Mouse (Mus musculus) midbrain, embryonic 11.5 days (tissue): ENCODE results near the gene 1190005I06Rik. TPM values are rescaled to one million over a fixed set of nuclear protein-coding genes. Genes with fewer than 3 reads are reported as not detected.

Source experiments
- ATAC-seq: fragments of 200-750 bp; cut with Nextera tagmentation; 2 replicates; pipeline ENCODE4 v1.8.0; 2017; ENCODE audit warnings: moderate TSS enrichment, moderate library complexity; ENCODE audit not compliant: low FRiP score
- DNase-seq: peaks from one replicate; pipeline ENCODE4 v3.0.0; 2015; ENCODE audit warnings: low spot score; ENCODE audit errors: missing footprints
- H3K27ac ChIP-seq: fragments of 300-500 bp; sonication (generic); 2 replicates; pipeline ENCODE4 v1.5.1; 2014; ENCODE audit warnings: low read depth, low read length
- H3K27me3 ChIP-seq: fragments of 300-500 bp; sonication (generic); 2 replicates; pipeline ENCODE4 v1.6.1; 2014; ENCODE audit warnings: mild to moderate bottlenecking, low read length, moderate library complexity, mixed read lengths; ENCODE audit not compliant: control insufficient read depth, insufficient read depth
- H3K36me3 ChIP-seq: fragments of 300-500 bp; sonication (generic); 2 replicates; pipeline ENCODE4 v1.6.1; 2014; ENCODE audit warnings: mild to moderate bottlenecking, low read length, moderate library complexity, mixed read lengths; ENCODE audit not compliant: control insufficient read depth, insufficient read depth
- H3K4me1 ChIP-seq: fragments of 300-500 bp; sonication (generic); 2 replicates; pipeline ENCODE4 v1.6.1; 2014; ENCODE audit warnings: low read length; ENCODE audit not compliant: control insufficient read depth, insufficient read depth
- H3K4me2 ChIP-seq: fragments of 300-500 bp; sonication (generic); 2 replicates; pipeline ENCODE4 v1.6.1; 2014; ENCODE audit warnings: mild to moderate bottlenecking, moderate library complexity
- H3K4me3 ChIP-seq: fragments of 300-500 bp; sonication (generic); 2 replicates; pipeline ENCODE4 v1.5.1; 2014; ENCODE audit warnings: low read depth, low read length
- H3K9ac ChIP-seq: fragments of 300-500 bp; sonication (generic); 2 replicates; pipeline ENCODE4 v1.6.1; 2014; ENCODE audit warnings: low read length
- H3K9me3 ChIP-seq: fragments of 300-500 bp; sonication (generic); 2 replicates; pipeline ENCODE4 v1.6.1; 2016; ENCODE audit warnings: low read length; ENCODE audit not compliant: control insufficient read depth
- WGBS: fragments of 180-500 bp; shearing (Covaris S2); extraction: QIAGEN DNeasy Blood & Tissue Kit; methylation state at CpG from one replicate; pipeline ENCODE4 v1.1.7; 2014; 5-methylcytosine and 5-hydroxymethylcytosine counted together
- polyA plus RNA-seq: library from polyadenylated mRNA; unstranded; fragments of >200 nt; fragmentation: Nextera tagmentation; extraction: Ambion mirVana; gene quantifications from 2 replicates; pipeline ENCODE4 v1.2.1, GENCODE M21; 2014

The 1190005I06Rik gene
- polyA plus RNA-seq, 1 experiment from 2014 or later: 4.4 TPM

DNA sequence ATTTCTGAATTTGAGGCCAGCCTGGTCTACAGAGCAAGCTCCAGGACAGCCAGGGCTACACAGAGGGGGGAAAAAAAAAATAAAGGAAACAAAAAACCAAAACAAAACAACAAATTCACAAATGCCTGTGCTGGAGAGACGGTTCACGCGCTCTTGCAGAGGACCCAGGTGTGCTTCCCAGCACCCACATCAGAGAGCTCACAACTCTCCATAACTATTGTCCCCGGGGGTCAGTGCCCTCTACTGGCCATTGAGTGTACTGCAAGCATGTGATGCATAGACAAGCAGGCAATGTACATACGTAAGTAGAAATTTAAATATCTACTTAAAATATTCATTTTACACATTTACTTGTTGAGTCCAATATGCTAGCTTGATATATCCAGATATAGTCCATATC is 52.9 kb downstream of the 1190005I06Rik start:
- peaks cover 9% of the 10 kb centered on the region for H3K4me1 ChIP-seq
- no peak overlapping the region for H3K4me3 ChIP-seq
- no peaks in the 10 kb centered on the region for H3K36me3 ChIP-seq
- no peak overlapping the region for H3K4me2 ChIP-seq
- H3K27me3 ChIP-seq: 0 out of 2 replicates have a peak, but pooled peaks cover 2% of the 10 kb centered on the region
- WGBS: 87% methylated on average over 5 of the region's 5 CpGs
- DNase-seq: no peak
- no peak overlapping the region for H3K27ac ChIP-seq
- no peak for ATAC-seq
- no peak overlapping the region for H3K9ac ChIP-seq
- H3K9me3 ChIP-seq: 0 out of 2 replicates have a peak, but pooled peaks cover 2% of the 10 kb centered on the region

DNA sequence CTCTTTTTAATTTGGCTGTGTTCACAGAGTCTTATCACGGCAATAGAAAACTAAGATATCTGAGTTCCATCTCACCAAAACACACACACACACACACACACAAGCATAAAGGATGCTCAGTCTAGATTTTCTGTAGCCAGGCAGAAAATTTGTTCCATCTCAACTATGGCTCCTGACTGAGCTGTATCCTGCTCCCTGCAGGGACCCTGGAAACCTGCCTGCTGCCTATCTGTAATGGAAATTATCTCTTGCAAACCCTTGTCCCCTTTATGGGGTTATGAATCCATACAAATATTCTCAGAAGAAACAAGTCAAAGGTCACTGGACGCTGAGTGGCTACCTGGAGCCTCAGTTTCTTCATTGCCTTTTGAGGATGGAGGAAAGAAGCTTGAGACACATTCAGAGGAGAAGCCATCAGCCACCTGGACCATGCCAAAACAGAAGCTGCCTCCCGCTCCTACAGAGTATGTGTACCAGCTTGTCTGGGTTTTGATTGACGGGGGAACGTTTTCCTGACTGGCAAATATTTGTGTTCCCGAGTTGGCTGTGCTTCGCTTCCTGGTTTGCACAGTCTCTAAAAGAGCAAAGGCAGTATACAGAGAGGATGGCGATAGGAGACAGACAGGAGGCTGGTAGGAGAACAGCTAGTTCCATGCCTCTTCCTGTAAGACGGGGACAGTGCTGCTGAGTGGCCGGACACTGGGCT is 55.7 kb downstream of the 1190005I06Rik start:
- Histone ChIP-seq H3K4me1 (peaks cover 8% of the 10 kb centered on the region), H3K27ac (no peak overlapping the region), H3K36me3 (no peaks in the 10 kb centered on the region), H3K4me2 (no peak overlapping the region), H3K9me3 (0 out of 2 replicates have a peak, but pooled peaks cover 2% of the 10 kb centered on the region), H3K9ac (no peak overlapping the region), H3K27me3 (no peaks in the 10 kb centered on the region), H3K4me3 (no peak overlapping the region)
- no peak for ATAC-seq
- no peak for DNase-seq
- 85% methylated on average over 10 of the region's 10 CpGs for WGBS

DNA sequence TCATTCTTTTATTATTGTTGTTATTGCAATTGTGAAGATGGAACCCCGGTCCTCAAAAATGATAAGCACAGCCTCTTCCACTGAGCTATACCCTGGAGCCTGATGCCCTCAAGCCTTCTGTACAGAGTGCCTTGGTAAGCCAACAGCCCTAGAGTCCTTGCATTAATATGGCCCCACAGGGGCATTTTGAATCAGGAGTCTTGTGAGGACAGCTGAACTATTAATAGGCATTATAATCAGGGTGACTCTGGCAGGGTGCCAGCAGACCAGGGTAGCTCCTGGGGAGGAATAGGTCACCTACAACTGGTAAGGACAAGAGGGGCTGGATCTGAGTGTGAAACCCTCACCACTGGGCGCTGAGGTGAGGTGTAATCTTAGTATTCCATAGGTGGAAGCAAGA is 57.5 kb downstream of the 1190005I06Rik start:
- H3K27me3 ChIP-seq: no peaks in the 10 kb centered on the region
- peak overlapping the region; percentile 38 for H3K4me3 ChIP-seq
- H3K27ac ChIP-seq: no peak overlapping the region
- 0 out of 2 replicates have a peak, but pooled peaks cover 2% of the 10 kb centered on the region for H3K9me3 ChIP-seq
- no peak for ATAC-seq
- DNase-seq: no peak
- peak overlapping the region; percentile 49 for H3K4me2 ChIP-seq
- H3K4me1 ChIP-seq: peaks cover 8% of the 10 kb centered on the region
- H3K36me3 ChIP-seq: no peaks in the 10 kb centered on the region; the same call in 1 of the 2 replicates
- H3K9ac ChIP-seq: peak overlapping the region; percentile 46
- 57% methylated on average over 2 of the region's 2 CpGs for WGBS

DNA sequence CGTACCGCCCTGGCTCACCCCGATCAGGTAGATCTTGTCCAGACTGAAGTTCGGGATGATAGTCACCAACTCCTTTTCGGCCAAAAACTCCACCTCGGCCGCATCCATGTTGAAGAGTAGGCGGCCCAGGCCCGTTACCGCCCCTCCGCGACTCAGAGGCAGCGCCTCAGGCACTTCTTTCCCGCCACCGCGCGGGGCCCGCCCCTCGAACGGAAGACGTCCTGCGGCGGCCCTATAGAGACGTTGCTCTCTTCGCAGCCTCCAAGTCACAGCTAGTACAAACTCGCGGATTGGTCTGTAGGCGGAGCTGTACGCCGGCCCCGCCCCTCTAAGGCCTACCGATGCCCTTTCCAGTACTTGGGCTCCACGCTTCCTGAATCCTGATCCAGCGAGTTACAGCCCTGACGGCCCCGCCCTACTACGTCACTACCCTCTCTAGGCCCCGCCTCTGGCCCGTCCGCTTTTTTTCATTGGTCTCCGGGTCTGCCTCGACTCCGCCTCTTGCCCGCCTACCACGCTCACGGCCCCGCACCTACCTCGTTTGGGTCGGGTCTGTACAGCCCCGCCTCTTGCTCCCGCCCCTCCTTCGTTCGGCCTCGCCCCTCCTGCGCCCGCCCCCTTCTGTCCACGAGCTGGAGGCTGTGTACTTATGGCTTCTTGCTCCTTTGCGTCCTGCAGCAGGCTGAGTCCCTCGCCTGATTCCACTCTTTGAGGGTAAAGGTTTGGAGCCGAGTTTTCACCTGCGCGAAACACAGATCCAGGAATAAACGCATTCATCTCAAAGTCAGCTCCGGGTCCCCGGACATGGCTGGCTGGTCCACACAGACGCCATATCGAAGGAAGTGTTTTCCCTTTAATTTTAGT is 58.3 kb downstream of the 1190005I06Rik start, which contains the start of gene Gins2:
Gene Gins2 (minus strand): TSS at position 397 of the 864 bp plus-strand sequence.
- Histone ChIP-seq H3K27ac (no peak within 1 kb of the TSS; the same call in 1 of the 2 replicates), H3K9ac (peak within 1 kb of the TSS; percentile 80), H3K27me3 (no peaks in the 10 kb centered on the region), H3K9me3 (no peaks in the 10 kb centered on the region), H3K4me3 (peak within 1 kb of the TSS; percentile 68), H3K36me3 (peaks cover 2% of the 10 kb centered on the region; the same call in 1 of the 2 replicates), H3K4me1 (peaks cover 8% of the 10 kb centered on the region), H3K4me2 (peak within 1 kb of the TSS; percentile 89)
- under 1% methylated on average over 67 of the region's 67 CpGs for WGBS
- ATAC-seq (peak; percentile 99), DNase-seq (peak; percentile 100)

DNA sequence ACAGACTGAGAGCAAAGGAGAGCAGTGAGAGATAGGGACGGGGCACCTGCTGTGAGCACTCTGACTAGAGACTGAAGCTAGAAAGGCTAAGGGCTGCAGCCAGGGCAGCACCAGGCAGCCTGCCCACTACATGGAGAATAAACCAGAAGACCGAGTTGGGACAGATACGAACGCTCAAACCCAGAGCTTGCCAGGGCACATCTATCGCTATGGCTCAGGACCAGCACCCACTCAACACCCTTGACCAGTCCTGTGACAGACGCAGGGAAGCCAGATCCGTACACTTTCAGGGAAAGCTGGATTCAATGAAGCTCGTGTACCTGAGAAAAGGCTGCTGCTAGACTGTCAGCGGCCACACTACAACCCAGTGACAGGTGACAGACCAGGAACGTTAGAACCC is 61.9 kb downstream of the 1190005I06Rik start:
- DNase-seq (no peak), ATAC-seq (no peak)
- no peak overlapping the region for H3K9ac ChIP-seq
- 93% methylated on average over 10 of the region's 10 CpGs for WGBS
- no peaks in the 10 kb centered on the region for H3K9me3 ChIP-seq
- H3K4me3 ChIP-seq: no peak overlapping the region
- peaks cover 8% of the 10 kb centered on the region for H3K4me1 ChIP-seq
- H3K4me2 ChIP-seq: no peak overlapping the region
- no peaks in the 10 kb centered on the region for H3K27me3 ChIP-seq
- H3K36me3 ChIP-seq: peaks cover 10% of the 10 kb centered on the region
- no peak overlapping the region for H3K27ac ChIP-seq

DNA sequence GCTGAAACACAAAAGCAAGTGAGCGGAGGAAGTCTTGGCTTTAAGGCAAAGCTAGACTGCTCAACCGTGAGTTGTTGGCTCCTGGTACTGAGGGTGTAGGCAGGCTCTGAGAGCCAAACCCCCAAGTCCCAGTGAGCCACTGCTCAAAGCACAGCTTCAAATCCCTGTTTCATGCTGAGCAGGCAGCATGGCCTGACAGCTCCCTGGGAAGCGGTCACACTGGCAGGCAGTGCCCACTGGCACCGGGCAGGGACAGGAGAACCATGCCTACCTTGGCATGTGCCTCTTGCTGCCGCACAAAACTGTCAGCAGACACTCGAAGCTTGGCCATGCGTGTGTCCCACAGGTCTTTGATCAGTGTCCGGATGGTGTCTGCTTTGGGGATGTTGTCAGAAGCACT is 65.6 kb downstream of the 1190005I06Rik start:
- H3K4me3 ChIP-seq: no peak overlapping the region
- DNase-seq: no peak
- H3K27me3 ChIP-seq: no peaks in the 10 kb centered on the region
- no peak overlapping the region for H3K27ac ChIP-seq
- peaks cover 36% of the 10 kb centered on the region for H3K36me3 ChIP-seq
- no peak for ATAC-seq
- peaks cover 2% of the 10 kb centered on the region; the same call in 1 of the 2 replicates for H3K4me1 ChIP-seq
- H3K9me3 ChIP-seq: no peaks in the 10 kb centered on the region
- H3K9ac ChIP-seq: no peak overlapping the region
- 93% methylated on average over 8 of the region's 8 CpGs for WGBS
- no peak overlapping the region for H3K4me2 ChIP-seq

DNA sequence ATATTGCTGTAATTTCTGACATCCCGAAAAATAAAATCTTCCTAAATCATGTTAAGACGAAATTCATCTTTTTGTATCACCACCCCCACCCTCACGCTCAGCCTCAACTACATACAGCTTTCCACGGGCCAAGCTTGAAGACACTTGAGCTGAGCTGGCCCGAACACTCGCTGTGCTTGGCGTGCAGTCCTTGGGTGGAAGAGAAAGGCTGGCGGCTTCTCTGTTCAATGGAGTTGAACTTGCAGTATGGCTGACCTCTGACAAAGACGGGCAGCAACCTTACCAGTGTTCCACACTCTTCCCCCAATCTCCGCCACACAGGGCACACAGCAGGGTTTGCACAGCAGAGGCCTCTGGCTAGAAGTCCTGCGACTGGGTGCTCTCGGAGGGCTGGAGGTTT is 66.1 kb downstream of the 1190005I06Rik start:
- H3K27me3 ChIP-seq: no peaks in the 10 kb centered on the region
- no peak overlapping the region for H3K9ac ChIP-seq
- ATAC-seq: no peak
- no peaks in the 10 kb centered on the region for H3K9me3 ChIP-seq
- no peak overlapping the region for H3K27ac ChIP-seq
- 93% methylated on average over 12 of the region's 12 CpGs for WGBS
- no peak overlapping the region for H3K4me3 ChIP-seq
- H3K4me2 ChIP-seq: no peak overlapping the region
- H3K4me1 ChIP-seq: peaks cover 2% of the 10 kb centered on the region; the same call in 1 of the 2 replicates
- DNase-seq: no peak
- peaks cover 38% of the 10 kb centered on the region for H3K36me3 ChIP-seq

DNA sequence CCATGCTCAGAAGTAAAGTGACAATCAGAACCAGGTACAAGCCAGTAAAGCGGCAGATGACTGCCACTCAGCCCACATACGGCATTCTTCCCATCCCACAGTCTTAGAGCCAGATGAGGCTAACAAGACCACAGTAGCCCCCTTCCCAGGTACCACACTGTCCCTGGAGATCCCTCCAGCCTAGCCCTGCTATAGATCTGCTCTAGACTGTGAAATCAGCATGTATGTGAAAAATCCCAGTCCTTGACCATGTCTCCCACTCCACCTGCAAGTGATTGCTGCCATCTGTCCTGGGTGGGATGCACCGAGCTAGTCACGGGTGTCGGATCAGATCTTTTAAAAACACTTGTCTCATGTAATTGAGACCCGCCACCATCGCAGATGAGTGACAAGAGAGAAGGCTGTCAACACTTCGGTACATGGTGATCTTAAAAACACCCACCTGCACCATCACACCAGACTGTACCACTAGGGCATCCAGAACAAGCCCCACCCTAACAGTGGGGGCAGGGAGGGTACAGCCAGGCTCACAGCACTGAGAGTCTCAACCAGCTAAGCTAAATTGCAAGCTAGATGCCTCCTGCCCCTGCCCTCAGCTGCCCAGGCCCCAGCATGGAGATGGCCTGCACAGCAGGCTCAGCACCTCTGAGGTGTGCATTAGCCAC is 67.0 kb downstream of the 1190005I06Rik start:
- Histone ChIP-seq H3K4me1 (peaks cover 2% of the 10 kb centered on the region; the same call in 1 of the 2 replicates), H3K9ac (no peak overlapping the region), H3K4me2 (no peak overlapping the region), H3K9me3 (no peaks in the 10 kb centered on the region), H3K4me3 (no peak overlapping the region), H3K27me3 (no peaks in the 10 kb centered on the region), H3K27ac (no peak overlapping the region), H3K36me3 (peaks cover 39% of the 10 kb centered on the region)
- 92% methylated on average over 8 of the region's 8 CpGs for WGBS
- ATAC-seq: no peak
- DNase-seq: no peak
